Mouse (Mus musculus) cortical plate, adult 2 months (tissue): ENCODE measurements at regions not wholly inside any gene's neighbourhood (a gene's known extent, or its start where the extent isn't known, plus 50 kb on each side); places are given as distances from the start of the nearest gene placed in this dataset.

Experiments used
- CTCF ChIP-seq: fragments of 200-500 bp; IDR thresholded peaks from 2 replicates; pipeline ENCODE4 v1.5.1; 2011; ENCODE audit warnings: mild to moderate bottlenecking, control low read depth, low read length; ENCODE audit not compliant: insufficient read depth; ENCODE audit errors: extremely low read depth
- POLR2A ChIP-seq: fragments of 200-500 bp; IDR thresholded peaks from 2 replicates; pipeline ENCODE4 v1.6.1; 2011; ENCODE audit warnings: mild to moderate bottlenecking, low read length, control low read depth; ENCODE audit not compliant: insufficient read depth; ENCODE audit errors: extremely low read depth

DNA sequence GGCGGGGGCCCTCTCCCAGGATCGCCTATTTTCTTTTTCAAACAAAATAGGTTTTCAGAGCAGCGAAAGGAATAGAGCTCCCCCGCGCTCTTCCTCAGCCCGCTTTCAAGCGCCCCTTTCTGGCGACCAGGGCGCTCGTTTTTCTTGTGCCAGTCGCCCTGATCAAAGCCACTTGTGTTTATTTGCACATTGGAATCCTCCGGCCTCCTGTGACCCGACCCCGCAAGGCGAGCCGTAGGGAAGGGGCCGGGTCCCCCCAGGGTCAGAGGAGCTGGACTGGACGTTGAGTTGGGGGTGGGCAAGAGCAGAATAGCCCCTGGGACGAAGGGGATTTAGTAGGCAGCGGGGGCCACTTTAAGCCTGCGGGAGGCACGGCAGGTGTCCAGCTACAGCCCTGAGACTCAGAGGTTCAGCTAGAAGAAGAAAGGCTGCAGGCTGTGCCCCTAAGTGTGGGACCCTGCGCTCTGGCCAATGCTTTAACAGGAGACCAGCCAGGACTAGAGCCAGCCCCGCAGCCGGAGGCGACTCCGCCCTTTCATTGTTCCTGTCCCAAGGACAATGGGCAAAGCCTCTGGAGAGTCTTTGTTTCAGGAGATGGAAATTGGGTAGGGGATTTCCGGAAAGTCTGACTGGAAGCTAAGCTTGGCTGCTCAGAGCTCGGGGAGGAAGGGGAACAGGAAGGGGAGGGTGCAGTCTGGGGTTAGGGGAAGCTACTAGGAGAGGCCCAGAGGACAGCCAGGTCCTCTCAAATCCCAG is 69.0 kb upstream of the Sox13 start:
- TF ChIP-seq CTCF (no peak), POLR2A (no peak)
